Mouse (Mus musculus): ENCODE results near the gene Kcnj9.

Gene Kcnj9

DNA sequence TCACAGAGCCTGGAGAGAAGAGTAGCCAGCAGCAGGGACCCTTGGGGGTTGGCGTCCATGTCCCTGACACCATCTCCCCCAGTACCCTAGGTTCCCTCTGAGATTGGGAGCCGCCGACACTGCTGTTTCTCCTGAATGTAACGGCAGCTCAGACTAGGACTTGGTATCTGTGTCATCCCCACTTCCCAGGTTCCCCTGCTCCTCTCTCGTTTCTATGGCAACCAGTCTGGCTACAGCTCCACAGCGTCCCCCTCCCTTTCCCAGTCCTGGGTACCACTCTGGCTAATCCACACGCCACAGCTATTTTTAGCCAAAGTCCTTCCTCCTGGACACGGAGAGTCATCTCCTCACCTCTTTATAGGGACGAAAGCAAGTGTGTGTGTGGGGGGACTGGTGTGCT lies at the start of gene Kcnj9:
Gene Kcnj9 (minus strand): TSS at position 188 of the 400 bp plus-strand sequence.
- no peak for DNase-seq (ENCODE audit: low spot score)

DNA sequence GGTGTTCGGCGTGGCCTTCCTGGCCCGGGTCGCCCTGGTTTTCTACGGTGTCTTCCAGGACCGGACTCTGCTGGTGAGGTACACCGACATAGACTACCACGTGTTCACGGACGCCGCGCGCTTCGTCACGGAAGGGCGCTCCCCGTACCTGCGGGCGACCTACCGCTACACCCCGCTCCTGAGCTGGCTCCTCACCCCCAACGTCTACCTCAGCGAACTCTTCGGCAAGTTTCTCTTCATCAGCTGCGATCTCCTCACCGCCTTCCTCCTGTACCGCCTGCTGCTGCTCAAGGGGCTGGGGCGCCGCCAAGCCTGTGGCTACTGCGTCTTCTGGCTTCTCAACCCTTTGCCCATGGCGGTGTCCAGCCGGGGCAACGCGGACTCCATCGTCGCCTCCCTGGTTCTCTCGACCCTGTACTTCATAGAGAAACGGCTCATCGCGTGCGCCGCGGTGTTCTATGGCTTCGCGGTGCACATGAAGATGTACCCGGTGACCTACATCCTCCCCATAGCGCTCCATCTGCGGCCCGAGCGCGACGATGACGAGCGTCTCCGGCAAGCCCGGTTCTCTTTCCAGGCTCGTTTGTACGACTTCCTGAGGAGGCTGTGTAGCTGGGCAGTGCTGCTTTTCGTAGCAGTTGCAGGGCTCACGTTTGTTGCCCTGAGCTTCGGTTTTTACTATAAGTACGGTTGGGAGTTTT lies 47.8 kb upstream of the Kcnj9 start:
- no peak for DNase-seq (ENCODE audit: low spot score)

DNA sequence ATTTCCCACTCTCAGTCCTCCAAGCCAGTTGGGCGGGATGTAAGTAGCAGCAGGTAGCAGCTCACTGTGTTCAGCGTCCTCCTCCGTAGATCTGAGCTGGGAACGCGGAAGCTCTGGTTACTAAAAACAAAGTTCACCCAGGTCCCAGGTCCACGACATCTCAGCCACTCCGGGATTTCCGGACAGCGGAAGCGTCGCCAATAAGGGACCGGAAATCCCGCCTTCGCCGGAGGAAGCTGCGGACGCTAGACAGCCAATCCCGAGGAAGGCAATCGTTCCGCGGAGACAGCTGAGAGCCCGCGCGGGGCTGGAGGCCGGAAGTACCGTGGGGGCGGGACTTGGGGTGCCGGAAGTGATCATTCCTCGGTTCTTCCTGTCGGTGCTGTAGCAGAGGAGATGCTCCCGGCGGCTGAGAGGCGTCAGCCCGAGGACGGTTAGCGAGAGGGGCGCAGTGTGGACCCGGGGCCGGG lies 47.1 kb upstream of the Kcnj9 start, which contains the start of gene Pigm:
Gene Pigm (plus strand): TSS at position 349 of the 470 bp plus-strand sequence.
- DNase-seq (ENCODE audit: low spot score), result peak; percentile 96

DNA sequence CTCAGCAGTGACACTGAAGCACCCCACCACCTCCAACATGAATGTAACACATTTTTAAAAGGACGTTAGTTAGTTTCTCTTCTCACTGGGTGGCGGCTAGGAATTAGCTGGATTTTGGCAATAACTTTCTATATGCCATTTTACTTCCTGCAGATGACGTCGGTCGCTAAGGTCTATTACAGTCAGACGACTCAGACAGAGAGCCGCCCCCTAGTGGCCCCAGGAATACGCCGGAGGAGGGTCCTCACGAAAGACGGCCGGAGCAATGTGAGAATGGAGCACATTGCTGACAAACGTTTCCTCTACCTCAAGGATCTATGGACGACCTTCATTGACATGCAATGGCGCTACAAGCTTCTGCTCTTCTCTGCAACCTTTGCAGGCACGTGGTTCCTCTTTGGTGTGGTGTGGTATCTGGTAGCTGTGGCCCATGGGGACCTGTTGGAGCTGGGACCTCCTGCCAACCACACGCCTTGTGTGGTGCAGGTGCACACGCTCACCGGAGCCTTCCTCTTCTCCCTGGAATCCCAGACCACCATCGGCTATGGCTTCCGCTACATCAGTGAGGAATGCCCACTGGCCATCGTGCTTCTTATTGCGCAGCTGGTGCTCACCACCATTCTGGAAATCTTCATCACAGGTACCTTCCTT lies 39.8 kb upstream of the Kcnj9 start:
- DNase-seq (ENCODE audit: low spot score), result no peak

DNA sequence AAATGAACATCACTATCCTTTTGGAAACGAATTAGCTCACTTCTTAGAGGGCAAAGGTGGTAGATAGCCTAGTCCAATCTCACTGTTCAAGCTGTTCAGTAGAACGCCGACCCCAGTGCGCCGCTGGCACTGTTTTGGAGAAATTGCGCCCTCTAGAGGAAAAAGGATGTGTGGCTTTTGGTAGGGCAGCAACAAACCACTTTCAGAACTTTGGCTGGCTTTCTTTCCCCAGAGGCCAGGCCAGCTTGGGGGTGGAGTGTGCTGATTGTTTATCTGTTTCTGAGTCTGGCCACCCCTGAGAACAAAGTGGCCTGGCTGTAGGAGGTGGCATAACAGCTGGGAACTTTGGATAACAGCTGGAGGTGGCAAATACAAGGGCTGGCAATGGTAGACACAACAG lies 35.6 kb upstream of the Kcnj9 start:
- peak; percentile 31 for DNase-seq (ENCODE audit: low spot score)

DNA sequence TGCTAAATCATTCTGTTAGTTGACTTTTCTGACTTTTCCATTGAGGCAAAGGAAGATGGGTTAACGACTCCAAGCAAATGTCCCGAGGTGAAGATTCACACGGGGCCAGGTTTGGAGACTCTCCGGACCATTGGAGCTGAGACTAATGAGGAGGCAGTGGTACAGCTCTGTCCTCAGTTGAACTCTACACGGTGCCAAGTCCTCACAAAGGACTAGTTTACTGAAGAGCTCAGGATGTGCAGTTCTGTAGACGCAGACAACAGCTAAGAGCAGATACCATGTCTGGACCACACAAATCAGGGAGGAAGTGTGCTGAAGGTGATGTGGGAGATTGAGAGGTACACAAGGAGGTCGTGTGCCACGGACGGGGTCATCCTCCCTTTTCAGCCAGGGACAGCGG lies 29.2 kb upstream of the Kcnj9 start:
- DNase-seq (ENCODE audit: low spot score), result no peak

DNA sequence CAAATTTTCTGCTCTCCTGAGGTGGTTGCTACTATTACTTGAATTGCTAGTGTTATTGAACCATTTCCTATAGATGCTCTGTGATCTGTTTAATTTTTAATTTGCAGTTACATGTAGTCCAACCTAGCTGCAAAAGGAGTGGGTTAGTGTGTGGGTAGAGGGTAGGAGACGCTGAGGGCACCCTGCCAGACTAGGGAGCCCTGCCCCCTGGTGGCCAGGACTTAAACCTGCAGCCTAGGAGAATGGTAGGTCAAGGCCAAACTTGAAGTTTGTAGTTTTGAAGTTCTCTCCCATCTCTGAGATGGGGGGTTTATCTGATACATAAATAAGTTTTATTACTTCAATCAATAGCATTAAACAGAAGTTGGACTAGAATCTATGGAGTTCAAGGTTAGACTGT lies 28.4 kb upstream of the Kcnj9 start:
- DNase-seq (ENCODE audit: low spot score), result no peak

DNA sequence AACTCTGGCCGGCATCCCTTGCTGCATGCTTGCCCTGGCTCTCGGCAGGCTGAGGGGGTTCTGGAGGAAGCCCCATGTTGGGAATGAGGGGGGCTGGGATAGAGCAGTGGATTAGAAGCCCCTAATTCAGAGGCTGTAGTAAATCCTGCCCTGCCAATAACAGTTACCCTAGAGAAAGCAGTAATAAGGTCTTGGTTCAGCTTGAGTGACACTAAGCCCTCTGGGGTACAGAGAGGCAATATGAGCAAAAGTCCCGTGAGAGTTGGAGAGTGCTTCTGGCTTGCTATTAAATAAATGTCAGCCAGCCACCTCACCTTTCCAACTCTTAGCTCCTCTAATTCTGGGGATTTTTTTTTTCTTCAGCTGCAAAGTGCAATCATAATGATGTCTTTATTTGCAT lies 26.2 kb upstream of the Kcnj9 start:
- no peak for DNase-seq (ENCODE audit: low spot score)

DNA sequence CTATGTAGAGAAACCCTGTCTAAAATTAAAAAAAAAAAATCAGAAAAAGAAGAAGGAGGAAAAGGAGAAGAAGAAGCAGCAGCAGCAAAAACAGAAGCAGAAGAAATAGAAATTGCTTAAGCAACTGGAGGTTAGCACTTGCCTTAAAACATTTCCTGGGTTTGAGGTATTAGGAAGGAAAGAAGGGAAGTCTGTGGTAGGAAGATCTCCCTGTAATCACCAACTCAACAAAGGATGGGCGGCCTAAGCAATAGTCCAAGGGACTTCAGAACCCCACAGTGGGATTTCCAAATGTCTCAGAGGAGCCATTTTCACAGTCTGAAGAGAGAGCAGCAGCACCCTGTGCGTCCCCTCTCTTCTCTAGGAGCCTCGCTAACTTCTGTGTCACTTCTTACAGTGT lies 23.3 kb upstream of the Kcnj9 start:
- DNase-seq (ENCODE audit: low spot score), result no peak

DNA sequence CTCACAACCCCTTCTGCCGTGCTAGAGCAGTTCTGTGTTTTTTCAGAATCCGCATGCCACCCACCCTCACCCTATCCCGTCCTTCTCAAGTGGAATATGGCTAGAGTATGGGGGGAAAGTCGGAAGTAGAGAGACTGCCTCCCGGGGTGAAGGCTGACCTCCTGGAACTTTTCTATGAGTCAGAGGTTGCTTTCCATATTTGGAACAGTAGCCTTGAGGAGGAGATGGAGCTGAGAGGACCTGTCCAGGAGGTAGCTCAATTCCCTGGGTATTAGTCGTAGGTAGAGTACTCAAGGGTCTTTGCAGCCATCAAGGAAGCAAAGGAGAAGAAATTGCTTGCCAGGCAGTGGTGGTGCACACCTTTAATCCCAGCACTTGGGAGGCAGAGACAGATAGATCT lies 22.9 kb upstream of the Kcnj9 start:
- no peak for DNase-seq (ENCODE audit: low spot score)

DNA sequence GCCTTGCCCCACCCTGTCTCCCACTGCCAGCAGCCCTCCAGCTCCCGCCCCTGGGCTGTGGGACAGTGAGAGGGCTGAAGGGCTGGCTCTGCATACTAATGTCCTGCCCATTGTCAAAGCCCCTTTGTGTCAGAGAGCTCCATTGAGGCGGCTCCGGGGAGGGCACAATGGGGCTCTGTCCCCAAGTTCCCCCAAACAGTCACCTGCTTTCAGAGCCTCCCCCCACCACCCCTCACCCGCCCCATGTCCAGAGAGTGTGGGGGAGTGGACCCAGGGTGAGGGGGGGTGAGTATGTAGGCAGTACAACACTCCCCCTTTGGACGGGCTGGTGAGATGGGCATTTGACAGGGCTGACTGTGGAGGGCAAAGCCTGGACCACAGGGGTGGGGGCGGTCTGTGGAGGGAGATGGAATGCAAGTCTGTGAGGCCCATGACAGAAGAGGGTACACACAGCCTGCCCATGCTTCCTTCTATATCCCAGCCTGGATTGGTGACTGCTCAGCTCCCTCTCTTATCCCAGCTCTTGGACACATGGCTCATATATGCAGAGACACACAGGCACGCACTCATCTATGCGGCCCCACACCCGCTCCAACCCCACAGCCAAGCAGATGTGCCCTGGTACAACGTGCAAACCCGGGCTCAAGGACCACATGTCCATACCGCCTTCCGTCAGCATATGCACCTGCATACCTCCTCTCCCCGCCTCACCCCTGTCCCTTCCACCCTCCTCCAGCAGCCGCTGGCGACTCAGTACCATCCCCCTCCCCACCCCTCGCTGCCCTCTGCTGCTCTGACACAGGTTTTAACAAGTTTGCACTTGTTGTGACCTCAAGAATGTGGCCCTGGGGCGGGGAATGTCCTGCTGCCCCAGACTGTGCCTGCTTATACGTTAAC lies 21.0 kb upstream of the Kcnj9 start:
- no peak for DNase-seq (ENCODE audit: low spot score)

DNA sequence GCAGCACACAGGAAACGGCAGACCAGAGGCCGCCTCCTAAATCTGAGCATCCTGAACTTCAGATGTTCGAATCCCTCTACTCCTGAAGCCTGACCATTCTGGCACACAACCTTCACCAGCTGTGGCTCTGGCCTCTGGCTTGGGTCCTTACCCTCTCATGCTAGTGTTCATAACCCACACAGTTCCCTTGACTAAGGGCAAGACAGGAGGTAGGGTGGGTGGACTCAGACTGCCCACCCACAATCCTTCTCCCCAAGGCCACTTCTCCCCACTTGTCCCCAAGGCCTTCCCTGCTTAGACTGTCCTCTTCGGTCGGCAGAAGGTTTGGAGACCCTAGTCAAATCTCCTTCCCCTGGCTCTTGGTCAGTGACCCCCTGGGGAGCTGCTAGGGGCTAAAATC lies 20.4 kb upstream of the Kcnj9 start:
- DNase-seq (ENCODE audit: low spot score), result no peak

DNA sequence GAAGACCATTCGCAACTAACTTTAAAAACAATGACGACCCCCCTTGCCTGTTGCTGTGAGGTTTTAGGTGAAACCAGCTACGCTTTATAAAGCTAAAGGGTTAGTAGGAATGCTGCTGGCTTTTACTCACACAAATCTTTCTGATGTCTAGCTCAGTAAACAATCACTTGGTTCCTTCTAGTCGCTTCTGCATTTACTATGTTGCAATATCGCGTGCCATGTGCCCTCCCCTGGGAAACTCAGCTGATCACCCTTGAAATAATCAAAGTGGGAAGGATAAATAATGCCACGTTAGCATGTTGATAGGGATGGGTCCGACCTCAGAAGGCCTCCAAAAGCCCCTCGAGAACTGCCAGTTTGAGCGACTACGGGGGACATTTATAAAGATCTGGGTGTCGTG lies 18.3 kb upstream of the Kcnj9 start:
- no peak for DNase-seq (ENCODE audit: low spot score)

DNA sequence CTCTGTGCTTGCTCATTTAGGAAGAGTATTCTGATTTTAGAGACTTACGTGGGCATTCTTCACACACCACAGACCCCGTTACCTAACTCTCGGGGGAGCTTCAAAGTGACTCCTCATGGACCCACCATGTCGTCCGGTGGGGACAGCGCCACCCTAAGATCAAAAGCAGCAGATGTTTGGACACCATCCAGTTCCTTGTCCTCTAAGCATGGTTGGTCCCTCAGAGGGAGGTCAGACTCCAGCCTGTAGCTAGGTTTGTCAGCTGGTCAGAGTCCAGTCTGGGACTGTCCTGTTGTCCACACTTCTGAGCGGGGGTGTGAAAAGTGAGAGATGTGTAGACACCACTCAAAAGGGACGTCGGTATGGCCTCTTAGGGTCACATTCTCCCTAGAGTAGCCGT lies 17.6 kb upstream of the Kcnj9 start:
- no peak for DNase-seq (ENCODE audit: low spot score)

DNA sequence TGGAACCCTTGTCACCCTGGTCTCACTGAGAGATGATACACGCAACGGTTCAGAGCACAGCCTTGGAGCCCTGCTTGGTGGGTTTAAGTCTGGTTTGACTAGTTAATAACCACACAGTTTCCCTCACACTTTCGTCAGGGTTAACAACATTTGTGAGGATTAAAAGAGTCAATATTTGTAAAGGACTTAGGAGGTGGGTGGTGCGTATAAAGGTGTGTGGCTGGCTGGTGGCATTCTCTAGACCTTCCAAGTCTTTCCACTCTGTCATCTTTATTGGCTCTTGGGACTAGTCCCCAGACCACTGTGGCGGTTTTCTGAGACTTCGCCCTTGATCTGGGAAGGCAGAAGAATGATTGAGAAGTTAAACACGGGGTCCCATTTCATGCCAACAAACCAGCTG lies 15.7 kb upstream of the Kcnj9 start:
- DNase-seq (ENCODE audit: low spot score), result no peak

DNA sequence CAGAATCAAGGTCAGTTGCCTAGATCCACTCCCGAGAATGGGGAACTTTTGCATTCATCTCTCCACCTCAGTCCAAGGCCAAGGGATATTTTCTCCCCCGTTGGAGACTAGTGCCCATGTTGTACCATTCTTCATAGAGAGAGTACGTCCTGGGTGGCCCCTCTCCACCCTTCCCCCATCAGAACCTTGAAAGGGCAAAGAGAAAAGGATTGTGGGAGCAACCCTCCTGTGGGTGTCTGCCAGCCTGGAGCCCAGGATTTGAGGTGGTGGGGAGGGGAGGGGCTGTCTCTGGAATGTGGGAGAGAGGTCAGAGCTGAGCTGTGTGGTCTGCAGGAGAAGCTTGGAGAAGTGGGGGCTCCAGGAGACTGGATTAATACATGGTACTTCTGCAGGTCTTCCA lies 14.8 kb upstream of the Kcnj9 start:
- DNase-seq (ENCODE audit: low spot score), result no peak

DNA sequence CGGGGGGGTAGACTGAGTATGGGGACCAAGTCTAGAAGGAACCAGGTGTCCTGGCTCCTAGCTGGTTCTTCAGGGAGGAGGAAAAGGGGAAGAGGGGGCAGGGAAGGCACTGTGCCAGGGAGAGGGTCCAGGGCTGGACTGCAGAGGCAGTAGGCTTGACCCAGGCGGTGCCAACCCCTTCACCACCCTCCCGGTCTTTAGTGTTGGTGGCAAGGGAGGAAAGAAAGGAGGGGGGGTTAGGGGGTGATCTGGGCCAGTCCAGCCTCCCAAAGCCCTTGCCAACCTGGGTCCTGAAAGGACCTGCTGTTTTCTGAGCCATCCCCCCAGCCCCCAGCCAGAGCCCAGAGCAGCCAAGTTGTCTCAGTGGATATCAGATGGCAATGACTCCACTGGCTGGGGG lies 13.6 kb upstream of the Kcnj9 start:
- no peak for DNase-seq (ENCODE audit: low spot score)

DNA sequence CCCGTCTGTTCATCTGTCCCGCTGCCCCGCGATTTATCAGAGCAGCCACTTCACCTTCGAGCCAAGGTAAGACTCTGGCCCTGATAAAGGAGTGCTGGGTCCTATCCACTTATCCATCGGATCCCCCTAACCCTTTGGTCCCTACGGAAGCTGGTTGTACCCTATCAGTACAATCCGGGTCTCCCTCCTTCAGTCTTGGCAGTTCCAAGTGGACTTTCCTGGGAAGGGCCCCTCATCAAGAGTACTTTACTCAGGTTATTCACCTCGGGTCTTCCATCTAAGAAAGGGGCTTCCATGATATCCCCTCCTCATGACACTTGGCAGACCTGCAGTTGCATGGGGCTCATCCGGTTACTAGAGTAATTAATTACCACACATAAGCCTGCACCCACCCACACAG lies 12.3 kb upstream of the Kcnj9 start:
- no peak for DNase-seq (ENCODE audit: low spot score)

DNA sequence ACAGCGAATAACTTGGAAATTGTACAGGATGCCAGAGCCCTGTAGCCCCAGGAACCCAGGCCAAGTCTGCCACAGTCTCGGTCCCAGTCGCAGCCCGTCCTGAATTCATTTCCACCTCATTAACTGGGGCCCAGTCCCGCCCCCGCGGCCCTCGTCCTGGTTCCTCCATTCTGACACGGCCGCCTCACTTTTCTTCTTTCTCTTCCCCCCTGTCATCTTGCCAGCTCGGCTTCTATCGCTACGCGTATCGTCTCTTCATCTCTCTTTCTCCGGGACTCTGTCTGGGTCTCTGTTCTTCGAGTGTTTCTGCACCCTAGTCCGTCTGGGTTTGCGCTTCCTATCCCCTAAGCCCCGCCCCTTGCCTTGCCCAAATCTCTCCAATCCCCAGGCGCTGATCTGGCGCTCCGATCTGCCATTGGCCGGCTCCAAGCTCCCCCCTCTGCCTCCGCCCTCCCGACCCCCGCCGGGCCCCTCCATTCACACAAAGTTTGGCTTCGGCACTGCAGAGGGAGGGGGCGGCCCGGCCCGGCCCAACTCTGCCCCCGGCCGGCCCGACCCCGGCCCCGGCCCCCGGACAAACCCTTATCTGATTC lies 11.7 kb upstream of the Kcnj9 start, which contains the start of gene Kcnj10:
Gene Kcnj10 (plus strand): TSS at position 482 of the 593 bp plus-strand sequence.
- peak; percentile 54 for DNase-seq (ENCODE audit: low spot score)

DNA sequence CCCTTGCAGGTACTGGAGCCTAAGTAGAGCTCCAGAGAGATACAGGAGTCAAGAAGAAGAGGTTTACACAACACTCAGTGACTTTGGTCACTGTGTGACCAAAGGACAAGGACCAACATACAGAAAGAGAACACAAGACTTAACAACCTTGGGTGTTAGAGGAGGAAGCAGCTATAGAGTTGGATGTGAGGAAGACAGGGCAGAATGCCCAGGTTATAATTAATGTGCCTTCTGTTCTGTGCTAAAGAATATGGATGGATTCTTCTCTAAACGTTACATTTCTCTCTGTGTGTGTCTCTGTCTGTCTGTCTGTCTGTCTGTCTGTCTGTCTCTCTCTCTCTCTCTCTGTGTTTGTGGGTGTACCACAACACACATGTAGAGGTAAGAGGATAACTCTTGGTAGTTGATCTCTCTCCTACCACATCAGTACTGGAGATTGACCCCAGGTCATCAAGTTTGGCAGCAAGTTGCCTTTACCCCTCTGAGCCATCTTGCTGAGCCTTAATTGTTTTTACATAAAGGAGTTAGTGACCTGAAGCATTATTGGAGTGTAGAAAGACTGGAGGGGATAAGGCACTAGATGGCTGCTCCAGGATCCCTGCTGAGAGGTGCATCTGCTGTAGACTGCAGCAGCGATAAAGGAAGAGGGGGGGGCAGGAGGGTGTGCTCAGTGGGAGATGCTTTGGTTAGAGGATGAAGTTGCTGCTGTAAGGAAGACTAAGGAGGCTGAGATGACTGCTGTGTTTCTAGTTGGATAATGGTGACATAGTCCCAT lies 8.5 kb upstream of the Kcnj9 start:
- DNase-seq (ENCODE audit: low spot score), result no peak

DNA sequence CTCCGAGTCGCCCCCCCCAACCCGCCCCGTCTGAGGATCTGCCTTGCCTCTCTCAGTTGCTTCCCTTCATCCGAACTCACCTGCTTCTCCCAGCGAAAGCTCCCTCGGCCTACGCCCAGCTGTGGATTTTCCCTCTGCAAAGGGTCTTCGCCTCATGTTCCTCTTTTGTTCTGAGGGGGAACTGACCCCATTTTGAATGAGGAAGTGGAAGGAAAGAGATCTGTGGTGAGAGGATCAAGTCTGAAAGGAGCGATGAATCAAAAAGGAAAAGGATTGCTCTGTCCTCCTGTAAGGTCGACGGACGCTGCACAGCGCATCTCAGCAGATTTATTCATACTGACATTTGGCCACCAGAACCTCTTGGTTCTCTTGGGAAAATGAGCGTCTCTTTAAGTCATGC lies 6.7 kb upstream of the Kcnj9 start:
- no peak for DNase-seq (ENCODE audit: low spot score)

DNA sequence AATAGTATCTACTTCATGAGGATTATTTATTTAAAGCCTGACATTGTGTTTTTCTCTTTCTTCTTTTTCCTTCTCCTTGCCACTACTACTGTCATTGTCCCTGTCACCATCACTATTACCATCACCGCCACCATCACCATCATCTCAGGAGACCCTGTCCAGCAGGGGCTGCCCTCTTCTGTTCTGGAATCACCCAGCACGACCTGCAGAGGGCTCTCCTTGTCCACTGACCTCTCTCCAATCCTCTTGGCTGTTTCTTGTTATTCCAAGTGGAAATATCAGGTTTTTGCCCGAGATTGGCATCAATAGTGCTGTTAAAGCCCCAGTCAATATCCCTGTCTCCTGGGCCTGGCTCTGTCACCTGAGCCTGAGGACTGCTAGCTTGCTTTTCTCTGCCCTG lies 4.4 kb upstream of the Kcnj9 start:
- DNase-seq (ENCODE audit: low spot score), result no peak
